Mouse (Mus musculus): ENCODE data around the gene B3gnt8. TPM values are rescaled to one million over a fixed set of nuclear protein-coding genes. Genes with fewer than 3 reads are reported as not detected.
A peak's percentile ranks its signal among the peaks of the same experiment; 100 is the strongest.

Gene B3gnt8
- polyA plus RNA-seq, 1 experiment: 12.5 TPM

GRCm38 (mm10) chr7:25618865-25619721 is 7.4 kb upstream of the B3gnt8 start, which contains the start of gene Dmac2:
TSS of gene Dmac2 (plus strand) at chr7:25619414.
- TF ChIP-seq FLI1 (IDR thresholded peaks at IDR 0.05; ENCODE audit: low read length) (no peak), GATA1 (IDR thresholded peaks at IDR 0.05; ENCODE audit: borderline replicate concordance, low read length) (no peak)
- Histone ChIP-seq H3K36me3 (replicated peaks; ENCODE audit: low read length) (peaks cover 38% of the 10 kb centered on the region), H3K27me3 (replicated peaks) (no peaks in the 10 kb centered on the region), H3K4me3 (replicated peaks) (peak within 1 kb of the TSS; percentile 95), H3K9me3 (no peaks in the 10 kb centered on the region), H3K4me1 (peaks cover 37% of the 10 kb centered on the region)

- TF ChIP-seq FLI1 (IDR thresholded peaks at IDR 0.05; ENCODE audit: low read length) (no peak), GATA1 (IDR thresholded peaks at IDR 0.05; ENCODE audit: borderline replicate concordance, low read length) (no peak)
- Histone ChIP-seq H3K4me3 (replicated peaks) (peak overlapping the region; percentile 95), H3K4me1 (peaks cover 42% of the 10 kb centered on the region), H3K27me3 (replicated peaks) (no peaks in the 10 kb centered on the region), H3K36me3 (replicated peaks; ENCODE audit: low read length) (peaks cover 43% of the 10 kb centered on the region), H3K9me3 (no peaks in the 10 kb centered on the region)
Observed at GRCm38 (mm10) chr7:25619722-25619991, 6.8 kb upstream of the B3gnt8 start.

- no peaks in the 10 kb centered on the region for H3K27me3 ChIP-seq (replicated peaks)
- no peak for TF ChIP-seq GATA1 (IDR thresholded peaks at IDR 0.05; ENCODE audit: borderline replicate concordance, low read length)
- no peak for TF ChIP-seq FLI1 (IDR thresholded peaks at IDR 0.05; ENCODE audit: low read length)
- peak overlapping the region; percentile 95 for H3K4me3 ChIP-seq (replicated peaks)
- no peaks in the 10 kb centered on the region for H3K9me3 ChIP-seq
- peaks cover 47% of the 10 kb centered on the region for H3K4me1 ChIP-seq
- peaks cover 48% of the 10 kb centered on the region for H3K36me3 ChIP-seq (replicated peaks; ENCODE audit: low read length)
Observed at GRCm38 (mm10) chr7:25620101-25620500, 6.4 kb upstream of the B3gnt8 start.

- Histone ChIP-seq H3K9me3 (no peaks in the 10 kb centered on the region), H3K4me1 (peaks cover 50% of the 10 kb centered on the region), H3K4me3 (replicated peaks) (no peak overlapping the region), H3K36me3 (replicated peaks; ENCODE audit: low read length) (peaks cover 54% of the 10 kb centered on the region), H3K27me3 (replicated peaks) (no peaks in the 10 kb centered on the region)
- TF ChIP-seq GATA1 (IDR thresholded peaks at IDR 0.05; ENCODE audit: borderline replicate concordance, low read length): no peak
- TF ChIP-seq FLI1 (IDR thresholded peaks at IDR 0.05; ENCODE audit: low read length): no peak
Observed at GRCm38 (mm10) chr7:25620751-25621150, 5.7 kb upstream of the B3gnt8 start.

- Histone ChIP-seq H3K27me3 (replicated peaks) (peaks cover 11% of the 10 kb centered on the region), H3K36me3 (replicated peaks; ENCODE audit: low read length) (peaks cover 67% of the 10 kb centered on the region), H3K4me3 (replicated peaks) (no peak overlapping the region), H3K9me3 (no peaks in the 10 kb centered on the region), H3K4me1 (peaks cover 63% of the 10 kb centered on the region)
- TF ChIP-seq GATA1 (IDR thresholded peaks at IDR 0.05; ENCODE audit: borderline replicate concordance, low read length) (no peak), FLI1 (IDR thresholded peaks at IDR 0.05; ENCODE audit: low read length) (no peak)
Observed at GRCm38 (mm10) chr7:25623857-25624370, 2.5 kb upstream of the B3gnt8 start.

- Histone ChIP-seq H3K36me3 (replicated peaks; ENCODE audit: low read length) (peaks cover 76% of the 10 kb centered on the region), H3K27me3 (replicated peaks) (peaks cover 12% of the 10 kb centered on the region), H3K4me1 (peaks cover 66% of the 10 kb centered on the region), H3K9me3 (no peaks in the 10 kb centered on the region), H3K4me3 (replicated peaks) (peak overlapping the region; percentile 28)
- no peak for TF ChIP-seq GATA1 (IDR thresholded peaks at IDR 0.05; ENCODE audit: borderline replicate concordance, low read length)
- no peak for TF ChIP-seq FLI1 (IDR thresholded peaks at IDR 0.05; ENCODE audit: low read length)
Observed at GRCm38 (mm10) chr7:25624851-25625250, 1.6 kb upstream of the B3gnt8 start.

- TF ChIP-seq FLI1 (IDR thresholded peaks at IDR 0.05; ENCODE audit: low read length) (no peak), GATA1 (IDR thresholded peaks at IDR 0.05; ENCODE audit: borderline replicate concordance, low read length) (no peak)
- H3K4me3 ChIP-seq (replicated peaks): no peak overlapping the region
- H3K9me3 ChIP-seq: no peaks in the 10 kb centered on the region
- H3K27me3 ChIP-seq (replicated peaks): peaks cover 12% of the 10 kb centered on the region
- peaks cover 81% of the 10 kb centered on the region for H3K36me3 ChIP-seq (replicated peaks; ENCODE audit: low read length)
- peaks cover 70% of the 10 kb centered on the region for H3K4me1 ChIP-seq
Observed at GRCm38 (mm10) chr7:25625594-25626250, 732 bp upstream of the B3gnt8 start.

GRCm38 (mm10) chr7:25627431-25628322 is 1.2 kb downstream of the B3gnt8 start:
- TF ChIP-seq FLI1 (IDR thresholded peaks at IDR 0.05; ENCODE audit: low read length) (no peak), GATA1 (IDR thresholded peaks at IDR 0.05; ENCODE audit: borderline replicate concordance, low read length) (no peak)
- no peaks in the 10 kb centered on the region for H3K9me3 ChIP-seq
- H3K36me3 ChIP-seq (replicated peaks; ENCODE audit: low read length): peaks cover 81% of the 10 kb centered on the region
- H3K27me3 ChIP-seq (replicated peaks): peaks cover 15% of the 10 kb centered on the region
- H3K4me3 ChIP-seq (replicated peaks): peak overlapping the region; percentile 91
- H3K4me1 ChIP-seq: peaks cover 89% of the 10 kb centered on the region

- peaks cover 81% of the 10 kb centered on the region for H3K36me3 ChIP-seq (replicated peaks; ENCODE audit: low read length)
- H3K4me1 ChIP-seq: peaks cover 95% of the 10 kb centered on the region
- H3K4me3 ChIP-seq (replicated peaks): peak overlapping the region; percentile 91
- TF ChIP-seq FLI1 (IDR thresholded peaks at IDR 0.05; ENCODE audit: low read length) (no peak), GATA1 (IDR thresholded peaks at IDR 0.05; ENCODE audit: borderline replicate concordance, low read length) (no peak)
- no peaks in the 10 kb centered on the region for H3K9me3 ChIP-seq
- peaks cover 15% of the 10 kb centered on the region for H3K27me3 ChIP-seq (replicated peaks)
Observed at GRCm38 (mm10) chr7:25628323-25628620, 1.8 kb downstream of the B3gnt8 start.
